Mouse (Mus musculus) ovary, adult 10 weeks (tissue): ENCODE results near the gene Zfp655. TPM values are rescaled to one million over a fixed set of nuclear protein-coding genes. Genes with fewer than 3 reads are reported as not detected.

ENCODE experiments used
- polyA plus RNA-seq: library from polyadenylated mRNA; stranded (reverse); fragments of 350-450 nt; fragmentation: Illumina TruSeq; extraction: RNeasy Lipid Tissue Mini Kit (QIAGEN cat#74804); gene quantifications from one replicate; pipeline ENCODE4 v1.2.3, GENCODE M21; 2014

Zfp655 gene
- polyA plus RNA-seq = 162 TPM

GRCm38 (mm10) chr5:145231367-145231871 lies at the start of gene Zfp655:
Zfp655 (plus strand) TSS chr5:145231715.

GRCm38 (mm10) chr5:145191962-145192361 lies 39.6 kb upstream of the Zfp655 start, which contains the start of gene Atp5j2:
Atp5j2 (minus strand) TSS chr5:145192062.

GRCm38 (mm10) chr5:145201321-145201991 lies 30.1 kb upstream of the Zfp655 start, which contains the start of gene Zkscan14:
Zkscan14 (minus strand) TSS chr5:145201868.

GRCm38 (mm10) chr5:145203936-145204691 lies 27.4 kb upstream of the Zfp655 start, which contains the start of gene Zkscan5:
Zkscan5 (plus strand) TSS chr5:145204562.

GRCm38 (mm10) chr5:145280371-145281143 lies 49.0 kb downstream of the Zfp655 start, which contains the start of gene Zscan25:
Zscan25 (plus strand) TSS chr5:145280500.

Other genes with a start within 250 kb of the Zfp655 start
- not detected for gene Gm4871, start 199.0 kb upstream of the Zfp655 start, polyA plus RNA-seq
- not detected for gene 1700018F24Rik, start 188.7 kb upstream of the Zfp655 start, polyA plus RNA-seq
- 24.2 TPM for gene Arpc1a, start 147.9 kb upstream of the Zfp655 start, polyA plus RNA-seq
- gene Kpna7, start 147.7 kb upstream of the Zfp655 start, polyA plus RNA-seq = 4.9 TPM
- 31.5 TPM for gene Arpc1b, start 117.5 kb upstream of the Zfp655 start, polyA plus RNA-seq
- 24.7 TPM for gene Pdap1, start 91.5 kb upstream of the Zfp655 start, polyA plus RNA-seq
- 235 TPM for gene Bud31, start 91.4 kb upstream of the Zfp655 start, polyA plus RNA-seq
- 1.0 TPM for gene Ptcd1, start 64.6 kb upstream of the Zfp655 start, polyA plus RNA-seq
- 1.8 TPM for gene Cpsf4, start 64.5 kb upstream of the Zfp655 start, polyA plus RNA-seq
- gene Atp5j2, start 39.7 kb upstream of the Zfp655 start, polyA plus RNA-seq = 10.3 TPM
- 1.8 TPM for gene Zkscan14, start 29.8 kb upstream of the Zfp655 start, polyA plus RNA-seq
- 11.6 TPM for gene Zkscan5, start 27.2 kb upstream of the Zfp655 start, polyA plus RNA-seq
- not detected for gene Zscan25, start 48.8 kb downstream of the Zfp655 start, polyA plus RNA-seq
- gene Cyp3a57, start 113.6 kb downstream of the Zfp655 start, polyA plus RNA-seq = not detected
- gene Cyp3a16, start 238.0 kb downstream of the Zfp655 start, polyA plus RNA-seq = not detected